ENCODE assay signal across 8 mouse cellular contexts in genomic region chr2:6720753-6721459, GRCm38 (mm10).
DNase-seq lines count a peak whose midpoint lies in the region; ATAC-seq and TF ChIP-seq lines count a peak whose summit lies in the region.

No protein-coding gene starts in this region.

- 17% methylated on average over 11 of the region's 11 CpGs for WGBS in intestine, postnatal 0 days

- H3K4me2 ChIP-seq in intestine, postnatal 0 days (replicated peaks; ENCODE audit: low read depth): peak overlapping the region; percentile 65

- no peak overlapping the region for H3K9ac ChIP-seq in intestine, postnatal 0 days (ENCODE audit: low read depth, low read length)

- TF ChIP-seq POLR2A in testis, adult 2 months (IDR thresholded peaks at IDR 0.05; ENCODE audit: control insufficient read depth, low read depth, low read length): no peak

- H3K9me3 ChIP-seq in intestine, postnatal 0 days (ENCODE audit: control insufficient read depth): no peaks in the 10 kb centered on the region

- H3K27me3 ChIP-seq in testis, adult 2 months (ENCODE audit: control insufficient read depth, insufficient read depth, low read length): no peaks in the 10 kb centered on the region
- H3K27me3 ChIP-seq in intestine, postnatal 0 days (replicated peaks; ENCODE audit: control insufficient read depth, insufficient read depth, low read length): no peaks in the 10 kb centered on the region

- peaks cover 12% of the 10 kb centered on the region for H3K4me1 ChIP-seq in testis, adult 2 months (ENCODE audit: control insufficient read depth, insufficient read depth, low read length)
- H3K4me1 ChIP-seq in intestine, postnatal 0 days (replicated peaks; ENCODE audit: control insufficient read depth, insufficient read depth, low read length): no peaks in the 10 kb centered on the region

- ATAC-seq in intestine, postnatal 0 days: peak; percentile 94

- peak overlapping the region; percentile 66 for H3K4me3 ChIP-seq in testis, adult 2 months (ENCODE audit: control insufficient read depth, low read depth, low read length)
- H3K4me3 ChIP-seq in intestine, postnatal 0 days (ENCODE audit: low read depth, low read length): peak overlapping the region; percentile 32

- no peak for TF ChIP-seq CTCF in testis, adult 2 months (IDR thresholded peaks at IDR 0.05; ENCODE audit: control insufficient read depth, insufficient read depth, insufficient replicate concordance, low read depth, low read length)
- TF ChIP-seq CTCF in intestine, postnatal 0 days (IDR thresholded peaks at IDR 0.05; ENCODE audit: low read depth): 0 out of 2 replicates have a peak, but pooled peaks have one; percentile 23

- 0 out of 2 replicates have a peak overlapping the region, but pooled peaks have one; percentile 30 for H3K27ac ChIP-seq in testis, adult 2 months (ENCODE audit: control insufficient read depth, insufficient read depth, low read depth, low read length)
- no peak overlapping the region for H3K27ac ChIP-seq in intestine, postnatal 0 days (ENCODE audit: low read depth, low read length)

- DNase-seq in testis, postnatal 10 days (ENCODE audit: low spot score): no peak
- peak; percentile 68 to 78 for DNase-seq in cerebellum, postnatal 10 days
- peak; percentile 50 for DNase-seq in gastrocnemius, postnatal 10 days
- peak; percentile 29 for DNase-seq in lung, postnatal 10 days
- DNase-seq in right cerebral cortex, postnatal 25 days: peak; percentile 45
- no peak for DNase-seq in urinary bladder, adult 2 months (ENCODE audit: low spot score)

- H3K36me3 ChIP-seq in testis, adult 2 months (ENCODE audit: control insufficient read depth, insufficient read depth, low read length): no peaks in the 10 kb centered on the region
- H3K36me3 ChIP-seq in intestine, postnatal 0 days (ENCODE audit: control insufficient read depth, insufficient read depth): no peaks in the 10 kb centered on the region

Comparison
In these comparisons a context has a peak if more than half of its experiments do, and no peak if none do; other contexts are left out.
1. DNase-seq: peak in cerebellum, postnatal 10 days (2 of 2), gastrocnemius, postnatal 10 days (single experiment), lung, postnatal 10 days (single experiment) and right cerebral cortex, postnatal 25 days (single experiment); none in testis, postnatal 10 days (single experiment) and urinary bladder, adult 2 months (single experiment).